Mouse (Mus musculus): ENCODE data around the gene Zfp106. TPM values are rescaled to one million over a fixed set of nuclear protein-coding genes. Genes with fewer than 3 reads are reported as not detected.

The Zfp106 gene
- total and polyA plus RNA-seq, 2 experiments from 2014 or later: 41.7 to 58.7 TPM

GRCm38 (mm10) chr2:120503992-120504391 lies 59.7 kb downstream of the Zfp106 start:
- DNase-seq (ENCODE audit: low spot score) (no peak), ATAC-seq (ENCODE audit: insufficient read depth, low read depth) (no peak)
- H3K9ac ChIP-seq (replicated peaks; ENCODE audit: low read depth, low read length): no peak overlapping the region
- no peak overlapping the region for H3K27ac ChIP-seq (ENCODE audit: low read depth)
- no peak overlapping the region for H3K4me2 ChIP-seq (ENCODE audit: low read depth, low read length)
- no peaks in the 10 kb centered on the region for H3K9me3 ChIP-seq (replicated peaks; ENCODE audit: control insufficient read depth, low read length)
- 75% methylated on average over 5 of the region's 5 CpGs for WGBS
- peaks cover 31% of the 10 kb centered on the region for H3K36me3 ChIP-seq (replicated peaks; ENCODE audit: control insufficient read depth, insufficient read depth, low read length)
- TF ChIP-seq EP300 (IDR thresholded peaks at IDR 0.05; ENCODE audit: low read depth): no peak
- no peak for TF ChIP-seq CTCF (IDR thresholded peaks at IDR 0.05; ENCODE audit: low read depth)
- no peak overlapping the region for H3K4me3 ChIP-seq (ENCODE audit: low read depth, low read length)
- H3K27me3 ChIP-seq (ENCODE audit: control insufficient read depth, insufficient read depth, low read length): no peaks in the 10 kb centered on the region
- H3K4me1 ChIP-seq (ENCODE audit: control insufficient read depth, insufficient read depth): peaks cover 16% of the 10 kb centered on the region

GRCm38 (mm10) chr2:120503094-120503493 lies 60.5 kb downstream of the Zfp106 start:
- 82% methylated on average over 6 of the region's 6 CpGs for WGBS
- H3K4me2 ChIP-seq (ENCODE audit: low read depth, low read length): no peak overlapping the region
- H3K9ac ChIP-seq (replicated peaks; ENCODE audit: low read depth, low read length): no peak overlapping the region
- DNase-seq (ENCODE audit: low spot score) (no peak), ATAC-seq (ENCODE audit: insufficient read depth, low read depth) (no peak)
- H3K27me3 ChIP-seq (ENCODE audit: control insufficient read depth, insufficient read depth, low read length): no peaks in the 10 kb centered on the region
- no peak for TF ChIP-seq CTCF (IDR thresholded peaks at IDR 0.05; ENCODE audit: low read depth)
- TF ChIP-seq EP300 (IDR thresholded peaks at IDR 0.05; ENCODE audit: low read depth): no peak
- peaks cover 23% of the 10 kb centered on the region for H3K36me3 ChIP-seq (replicated peaks; ENCODE audit: control insufficient read depth, insufficient read depth, low read length)
- H3K27ac ChIP-seq (ENCODE audit: low read depth): no peak overlapping the region
- no peaks in the 10 kb centered on the region for H3K9me3 ChIP-seq (replicated peaks; ENCODE audit: control insufficient read depth, low read length)
- no peak overlapping the region for H3K4me3 ChIP-seq (ENCODE audit: low read depth, low read length)
- H3K4me1 ChIP-seq (ENCODE audit: control insufficient read depth, insufficient read depth): peaks cover 16% of the 10 kb centered on the region

- ATAC-seq (ENCODE audit: insufficient read depth, low read depth) (peak; percentile 34; the same call in 1 of the 2 replicates), DNase-seq (ENCODE audit: low spot score) (no peak)
- Histone ChIP-seq H3K27me3 (ENCODE audit: control insufficient read depth, insufficient read depth, low read length) (no peaks in the 10 kb centered on the region), H3K27ac (ENCODE audit: low read depth) (no peak overlapping the region; the same call in 1 of the 2 replicates), H3K4me3 (ENCODE audit: low read depth, low read length) (no peak overlapping the region), H3K4me1 (ENCODE audit: control insufficient read depth, insufficient read depth) (peaks cover 16% of the 10 kb centered on the region), H3K9me3 (replicated peaks; ENCODE audit: control insufficient read depth, low read length) (no peaks in the 10 kb centered on the region), H3K9ac (replicated peaks; ENCODE audit: low read depth, low read length) (no peak overlapping the region), H3K36me3 (replicated peaks; ENCODE audit: control insufficient read depth, insufficient read depth, low read length) (peaks cover 20% of the 10 kb centered on the region), H3K4me2 (ENCODE audit: low read depth, low read length) (peak overlapping the region; percentile 4; the same call in 1 of the 2 replicates)
- WGBS: 18% methylated on average over 3 of the region's 3 CpGs
- no peak for TF ChIP-seq EP300 (IDR thresholded peaks at IDR 0.05; ENCODE audit: low read depth)
- TF ChIP-seq CTCF (IDR thresholded peaks at IDR 0.05; ENCODE audit: low read depth): no peak
These were observed 61.0 kb downstream of the Zfp106 start for GRCm38 (mm10) chr2:120502605-120502990.

- Histone ChIP-seq H3K9me3 (replicated peaks; ENCODE audit: control insufficient read depth, low read length) (no peaks in the 10 kb centered on the region), H3K4me2 (ENCODE audit: low read depth, low read length) (peak overlapping the region; percentile 16; the same call in 1 of the 2 replicates), H3K36me3 (replicated peaks; ENCODE audit: control insufficient read depth, insufficient read depth, low read length) (peaks cover 20% of the 10 kb centered on the region), H3K4me3 (ENCODE audit: low read depth, low read length) (no peak overlapping the region), H3K27ac (ENCODE audit: low read depth) (peak overlapping the region; percentile 54; the same call in 1 of the 2 replicates), H3K4me1 (ENCODE audit: control insufficient read depth, insufficient read depth) (peaks cover 17% of the 10 kb centered on the region), H3K9ac (replicated peaks; ENCODE audit: low read depth, low read length) (no peak overlapping the region), H3K27me3 (ENCODE audit: control insufficient read depth, insufficient read depth, low read length) (no peaks in the 10 kb centered on the region)
- 54% methylated on average over 13 of the region's 13 CpGs for WGBS
- DNase-seq (ENCODE audit: low spot score) (no peak), ATAC-seq (ENCODE audit: insufficient read depth, low read depth) (no peak; the same call in 1 of the 2 replicates)
- no peak for TF ChIP-seq EP300 (IDR thresholded peaks at IDR 0.05; ENCODE audit: low read depth)
- TF ChIP-seq CTCF (IDR thresholded peaks at IDR 0.05; ENCODE audit: low read depth): no peak
These were observed 61.6 kb downstream of the Zfp106 start for GRCm38 (mm10) chr2:120501931-120502604.

GRCm38 (mm10) chr2:120501136-120501918 lies 62.3 kb downstream of the Zfp106 start:
- peaks cover 19% of the 10 kb centered on the region for H3K4me1 ChIP-seq (ENCODE audit: control insufficient read depth, insufficient read depth)
- H3K9ac ChIP-seq (replicated peaks; ENCODE audit: low read depth, low read length): no peak overlapping the region; the same call in 1 of the 2 replicates
- peak overlapping the region; percentile 54; the same call in 1 of the 2 replicates for H3K27ac ChIP-seq (ENCODE audit: low read depth)
- TF ChIP-seq EP300 (IDR thresholded peaks at IDR 0.05; ENCODE audit: low read depth): no peak
- no peak for TF ChIP-seq CTCF (IDR thresholded peaks at IDR 0.05; ENCODE audit: low read depth)
- no peak for ATAC-seq (ENCODE audit: insufficient read depth, low read depth)
- H3K36me3 ChIP-seq (replicated peaks; ENCODE audit: control insufficient read depth, insufficient read depth, low read length): peaks cover 17% of the 10 kb centered on the region
- peak overlapping the region; percentile 16; the same call in 1 of the 2 replicates for H3K4me2 ChIP-seq (ENCODE audit: low read depth, low read length)
- H3K9me3 ChIP-seq (replicated peaks; ENCODE audit: control insufficient read depth, low read length): no peaks in the 10 kb centered on the region
- no peak overlapping the region for H3K4me3 ChIP-seq (ENCODE audit: low read depth, low read length)
- H3K27me3 ChIP-seq (ENCODE audit: control insufficient read depth, insufficient read depth, low read length): no peaks in the 10 kb centered on the region
- 49% methylated on average over 17 of the region's 17 CpGs for WGBS
- no peak for DNase-seq (ENCODE audit: low spot score)

Data from heart, postnatal 0 days (tissue).